Mouse (Mus musculus) embryonic facial prominence, embryonic 10.5 days (tissue): ENCODE data around the gene Brd1. TPM values are rescaled to one million over a fixed set of nuclear protein-coding genes. Genes with fewer than 3 reads are reported as not detected.

ENCODE experiments used
- DNase-seq: peaks from one replicate; pipeline ENCODE4 v3.0.0-alpha.2; 2017; ENCODE audit warnings: low spot score
- H3K27ac ChIP-seq: fragments of 300-500 bp; sonication (generic); replicated peaks from 2 replicates; pipeline ENCODE4 v1.5.1; 2016; ENCODE audit warnings: mild to moderate bottlenecking
- H3K27me3 ChIP-seq: fragments of 300-500 bp; sonication (generic); replicated peaks from 2 replicates; pipeline ENCODE4 v1.6.1; 2016; ENCODE audit warnings: low read depth, mild to moderate bottlenecking; ENCODE audit not compliant: poor library complexity, severe bottlenecking
- H3K36me3 ChIP-seq: fragments of 300-500 bp; sonication (generic); replicated peaks from 2 replicates; pipeline ENCODE4 v1.6.1; 2016; ENCODE audit warnings: mild to moderate bottlenecking, moderate library complexity
- H3K4me1 ChIP-seq: fragments of 300-500 bp; sonication (generic); 2 replicates; pipeline ENCODE4 v1.6.1; 2016
- H3K4me3 ChIP-seq: fragments of 300-500 bp; sonication (generic); 2 replicates; pipeline ENCODE4 v1.5.1; 2016; ENCODE audit warnings: mild to moderate bottlenecking, moderate library complexity
- H3K9me3 ChIP-seq: fragments of 300-500 bp; sonication (generic); 2 replicates; pipeline ENCODE4 v1.6.1; 2016; ENCODE audit warnings: mild to moderate bottlenecking
- WGBS: fragments of 180-500 bp; shearing (Covaris S2); methylation state at CpG from one replicate; pipeline ENCODE4 v1.1.7; 2016; 5-methylcytosine and 5-hydroxymethylcytosine counted together
- polyA plus RNA-seq: library from polyadenylated mRNA; unstranded; fragments of >200 nt; fragmentation: Nextera tagmentation; extraction: Ambion mirVana; gene quantifications from 2 replicates; pipeline ENCODE4 v1.2.1, GENCODE M21; 2016

Brd1 gene
- polyA plus RNA-seq, 1 experiment from 2014 or later, result 23.5 TPM

- Histone ChIP-seq H3K27me3 (no peaks in the 10 kb centered on the region), H3K36me3 (peaks cover 100% of the 10 kb centered on the region), H3K4me1 (no peaks in the 10 kb centered on the region), H3K27ac (no peak overlapping the region), H3K4me3 (no peak overlapping the region), H3K9me3 (no peaks in the 10 kb centered on the region)
- DNase-seq, result no peak
- 91% methylated on average over 5 of the region's 5 CpGs for WGBS
These were observed 34.5 kb downstream of the Brd1 start for GRCm38 (mm10) chr15:88699508-88699907.

- H3K4me1 ChIP-seq, result 0 out of 2 replicates have a peak, but pooled peaks cover 2% of the 10 kb centered on the region
- H3K27me3 ChIP-seq, result no peaks in the 10 kb centered on the region
- no peak overlapping the region for H3K4me3 ChIP-seq
- no peak for DNase-seq
- peaks cover 100% of the 10 kb centered on the region for H3K36me3 ChIP-seq
- no peak overlapping the region for H3K27ac ChIP-seq
- H3K9me3 ChIP-seq, result no peaks in the 10 kb centered on the region
- 92% methylated on average over 5 of the region's 5 CpGs for WGBS
These were observed 36.4 kb downstream of the Brd1 start for GRCm38 (mm10) chr15:88697586-88697985.

GRCm38 (mm10) chr15:88696055-88696454, 38.0 kb downstream of the Brd1 start:
- H3K27me3 ChIP-seq, result no peaks in the 10 kb centered on the region
- no peak overlapping the region for H3K27ac ChIP-seq
- no peak overlapping the region for H3K4me3 ChIP-seq
- 93% methylated on average over 7 of the region's 7 CpGs for WGBS
- no peaks in the 10 kb centered on the region for H3K9me3 ChIP-seq
- H3K4me1 ChIP-seq, result 0 out of 2 replicates have a peak, but pooled peaks cover 2% of the 10 kb centered on the region
- DNase-seq, result no peak
- H3K36me3 ChIP-seq, result peaks cover 100% of the 10 kb centered on the region

- Histone ChIP-seq H3K27ac (no peak overlapping the region), H3K4me3 (no peak overlapping the region), H3K9me3 (no peaks in the 10 kb centered on the region), H3K27me3 (no peaks in the 10 kb centered on the region), H3K4me1 (0 out of 2 replicates have a peak, but pooled peaks cover 2% of the 10 kb centered on the region), H3K36me3 (peaks cover 100% of the 10 kb centered on the region)
- DNase-seq, result no peak
- WGBS, result 90% methylated on average over 5 of the region's 5 CpGs
These were observed 40.0 kb downstream of the Brd1 start for GRCm38 (mm10) chr15:88694033-88694432.

GRCm38 (mm10) chr15:88692720-88693119, 41.3 kb downstream of the Brd1 start:
- 87% methylated on average over 9 of the region's 9 CpGs for WGBS
- no peaks in the 10 kb centered on the region for H3K9me3 ChIP-seq
- H3K27ac ChIP-seq, result no peak overlapping the region
- DNase-seq, result no peak
- no peak overlapping the region for H3K4me3 ChIP-seq
- 0 out of 2 replicates have a peak, but pooled peaks cover 2% of the 10 kb centered on the region for H3K4me1 ChIP-seq
- H3K27me3 ChIP-seq, result no peaks in the 10 kb centered on the region
- peaks cover 100% of the 10 kb centered on the region for H3K36me3 ChIP-seq

- H3K27me3 ChIP-seq, result no peaks in the 10 kb centered on the region
- H3K4me3 ChIP-seq, result no peak overlapping the region
- H3K4me1 ChIP-seq, result 0 out of 2 replicates have a peak, but pooled peaks cover 2% of the 10 kb centered on the region
- no peaks in the 10 kb centered on the region for H3K9me3 ChIP-seq
- no peak for DNase-seq
- H3K27ac ChIP-seq, result no peak overlapping the region
- H3K36me3 ChIP-seq, result peaks cover 100% of the 10 kb centered on the region
- 96% methylated on average over 12 of the region's 12 CpGs for WGBS
These were observed 42.9 kb downstream of the Brd1 start for GRCm38 (mm10) chr15:88691129-88691528.

GRCm38 (mm10) chr15:88688120-88688519, 45.9 kb downstream of the Brd1 start:
- H3K4me3 ChIP-seq, result no peak overlapping the region
- H3K36me3 ChIP-seq, result peaks cover 92% of the 10 kb centered on the region
- DNase-seq, result no peak
- no peaks in the 10 kb centered on the region for H3K27me3 ChIP-seq
- 95% methylated on average over 10 of the region's 10 CpGs for WGBS
- no peaks in the 10 kb centered on the region for H3K9me3 ChIP-seq
- H3K4me1 ChIP-seq, result no peaks in the 10 kb centered on the region
- H3K27ac ChIP-seq, result no peak overlapping the region

- Histone ChIP-seq H3K4me1 (no peaks in the 10 kb centered on the region), H3K36me3 (peaks cover 82% of the 10 kb centered on the region), H3K27ac (no peak overlapping the region), H3K4me3 (no peak overlapping the region), H3K9me3 (no peaks in the 10 kb centered on the region), H3K27me3 (no peaks in the 10 kb centered on the region)
- WGBS, result 89% methylated on average over 5 of the region's 5 CpGs
- DNase-seq, result no peak
These were observed 47.3 kb downstream of the Brd1 start for GRCm38 (mm10) chr15:88686725-88687124.

- Histone ChIP-seq H3K27me3 (no peaks in the 10 kb centered on the region), H3K9me3 (no peaks in the 10 kb centered on the region), H3K36me3 (peaks cover 56% of the 10 kb centered on the region), H3K4me1 (no peaks in the 10 kb centered on the region), H3K4me3 (no peak overlapping the region), H3K27ac (no peak overlapping the region)
- WGBS, result 89% methylated on average over 6 of the region's 6 CpGs
- DNase-seq, result no peak
These were observed 50.0 kb downstream of the Brd1 start for GRCm38 (mm10) chr15:88684039-88684438.

- Histone ChIP-seq H3K4me3 (no peak overlapping the region), H3K36me3 (peaks cover 25% of the 10 kb centered on the region), H3K9me3 (no peaks in the 10 kb centered on the region), H3K27ac (no peak overlapping the region), H3K4me1 (peaks cover 5% of the 10 kb centered on the region), H3K27me3 (no peaks in the 10 kb centered on the region)
- 88% methylated on average over 5 of the region's 5 CpGs for WGBS
- no peak for DNase-seq
These were observed 53.1 kb downstream of the Brd1 start for GRCm38 (mm10) chr15:88680931-88681330.

GRCm38 (mm10) chr15:88677568-88677967, 56.5 kb downstream of the Brd1 start:
- DNase-seq, result no peak
- Histone ChIP-seq H3K27ac (no peak overlapping the region), H3K4me1 (peaks cover 5% of the 10 kb centered on the region), H3K36me3 (no peaks in the 10 kb centered on the region), H3K9me3 (no peaks in the 10 kb centered on the region), H3K27me3 (no peaks in the 10 kb centered on the region), H3K4me3 (no peak overlapping the region)
- 93% methylated on average over 5 of the region's 5 CpGs for whole genome bisulfite sequencing

GRCm38 (mm10) chr15:88675998-88676397, 58.0 kb downstream of the Brd1 start:
- DNase-seq, result no peak
- WGBS, result 82% methylated on average over 5 of the region's 5 CpGs
- Histone ChIP-seq H3K4me3 (no peak overlapping the region), H3K9me3 (no peaks in the 10 kb centered on the region), H3K27ac (no peak overlapping the region), H3K4me1 (peaks cover 5% of the 10 kb centered on the region), H3K36me3 (no peaks in the 10 kb centered on the region), H3K27me3 (no peaks in the 10 kb centered on the region)

- DNase-seq, result no peak
- no peak overlapping the region for H3K27ac ChIP-seq
- H3K36me3 ChIP-seq, result no peaks in the 10 kb centered on the region
- H3K27me3 ChIP-seq, result 0 out of 2 replicates have a peak, but pooled peaks cover under 1% of the 10 kb centered on the region
- 95% methylated on average over 2 of the region's 2 CpGs for WGBS
- no peaks in the 10 kb centered on the region for H3K4me1 ChIP-seq
- H3K4me3 ChIP-seq, result no peak overlapping the region
- H3K9me3 ChIP-seq, result no peaks in the 10 kb centered on the region
These were observed 65.3 kb downstream of the Brd1 start for GRCm38 (mm10) chr15:88668693-88669092.
